In genomic region chr12:76524915-76525314, GRCm38 (mm10) we compare ENCODE assay signal across 20 mouse cellular contexts. TPM values are rescaled to one million over a fixed set of nuclear protein-coding genes. Genes with fewer than 3 reads are reported as not detected.
DNase-seq lines count a peak whose midpoint lies in the region; ATAC-seq and TF ChIP-seq lines count a peak whose summit lies in the region.
"Had no signal": no experiment of that assay in that cellular context is flagged by ENCODE, and none has a peak within 500 bp of the region (broad histone marks: within the 10 kb centered on the region; RNA-seq: fewer than 3 reads in every experiment).

No protein-coding gene starts in this region.

- H3K4me3 ChIP-seq in lung, embryonic 14.5 days (ENCODE audit: low read depth, low read length): no peak overlapping the region
- no peak overlapping the region for H3K4me3 ChIP-seq in lung, adult 2 months (replicated peaks; ENCODE audit: extremely low read depth, low read depth, low read length)
- no peak overlapping the region for H3K4me3 ChIP-seq in lung, embryonic 15.5 days
- no peak overlapping the region for H3K4me3 ChIP-seq in lung, embryonic 16.5 days (ENCODE audit: low read length)

- no peak overlapping the region for H3K9ac ChIP-seq in lung, embryonic 14.5 days
- no peak overlapping the region for H3K9ac ChIP-seq in lung, embryonic 15.5 days
- H3K9ac ChIP-seq in lung, embryonic 16.5 days (ENCODE audit: low read length): no peak overlapping the region

- ATAC-seq in lung, embryonic 14.5 days (ENCODE audit: insufficient read depth): peak; percentile 57
- peak; percentile 41; the same call in 1 of the 2 replicates for ATAC-seq in lung, embryonic 15.5 days (ENCODE audit: borderline replicate concordance, extremely low read depth, low FRiP score, low TSS enrichment)
- ATAC-seq in lung, embryonic 16.5 days (ENCODE audit: low read depth): peak; percentile 52
- ATAC-seq: activated CD4-positive, CD25-positive, alpha-beta regulatory T cell, adult 4 months; CD4-positive, CD25-positive, alpha-beta regulatory T cell, adult 4 months; Patski had no signal

- H3K4me2 ChIP-seq in lung, embryonic 14.5 days: no peak overlapping the region
- H3K4me2 ChIP-seq in lung, embryonic 15.5 days: no peak overlapping the region
- no peak overlapping the region for H3K4me2 ChIP-seq in lung, embryonic 16.5 days (ENCODE audit: low read depth, low read length)

- WGBS in lung, embryonic 14.5 days: 57% methylated on average over 3 of the region's 3 CpGs
- 67% methylated on average over 3 of the region's 3 CpGs for WGBS in lung, adult 2 months
- 65% methylated on average over 3 of the region's 3 CpGs for WGBS in lung, embryonic 15.5 days
- 76% methylated on average over 3 of the region's 3 CpGs for WGBS in lung, embryonic 16.5 days

- no peaks in the 10 kb centered on the region for H3K36me3 ChIP-seq in lung, embryonic 14.5 days (ENCODE audit: insufficient read depth)
- H3K36me3 ChIP-seq in lung, embryonic 15.5 days: no peaks in the 10 kb centered on the region
- no peaks in the 10 kb centered on the region for H3K36me3 ChIP-seq in lung, embryonic 16.5 days (ENCODE audit: control insufficient read depth, insufficient read depth, low read length)
- H3K36me3 ChIP-seq: G1E had no signal

- no peaks in the 10 kb centered on the region for H3K27me3 ChIP-seq in lung, embryonic 14.5 days (ENCODE audit: insufficient read depth, low read length)
- peaks cover 12% of the 10 kb centered on the region; the same call in 1 of the 2 replicates for H3K27me3 ChIP-seq in lung, embryonic 15.5 days
- H3K27me3 ChIP-seq in lung, embryonic 16.5 days (ENCODE audit: control insufficient read depth, insufficient read depth, low read depth, low read length): peaks cover 9% of the 10 kb centered on the region
- H3K27me3 ChIP-seq: Patski had no signal

- no peak for TF ChIP-seq CTCF in lung, embryonic 14.5 days (IDR thresholded peaks at IDR 0.05; ENCODE audit: low read depth)
- no peak for TF ChIP-seq CTCF in lung, adult 2 months (IDR thresholded peaks at IDR 0.05; ENCODE audit: insufficient read depth, low read length)

- H3K9me3 ChIP-seq in lung, embryonic 14.5 days (ENCODE audit: low read depth, low read length): no peaks in the 10 kb centered on the region
- no peaks in the 10 kb centered on the region for H3K9me3 ChIP-seq in lung, embryonic 15.5 days
- H3K9me3 ChIP-seq in lung, embryonic 16.5 days (ENCODE audit: control insufficient read depth, low read length): no peaks in the 10 kb centered on the region
- H3K9me3 ChIP-seq: G1E had no signal

- TF ChIP-seq POLR2A in lung, adult 2 months (IDR thresholded peaks at IDR 0.05; ENCODE audit: borderline replicate concordance, extremely low read depth, low read depth, low read length): no peak

- peaks cover 15% of the 10 kb centered on the region for H3K4me1 ChIP-seq in lung, embryonic 14.5 days (ENCODE audit: insufficient read depth)
- no peaks in the 10 kb centered on the region; the same call in 1 of the 2 replicates for H3K4me1 ChIP-seq in lung, adult 2 months (ENCODE audit: control insufficient read depth, insufficient read depth, low read length)
- H3K4me1 ChIP-seq in lung, embryonic 15.5 days: peaks cover 28% of the 10 kb centered on the region
- peaks cover 27% of the 10 kb centered on the region for H3K4me1 ChIP-seq in lung, embryonic 16.5 days (replicated peaks; ENCODE audit: control insufficient read depth, insufficient read depth, low read length)

- DNase-seq in lung, embryonic 14.5 days: peak; percentile 54
- no peak for DNase-seq in lung, adult 2 months
- DNase-seq in lung, adult 18-20 months: no peak
- DNase-seq in lung, postnatal 25 days (ENCODE audit: low spot score): no peak
- DNase-seq: adrenal gland, adult 2 months; adrenal gland, adult 8-10 months; adrenal gland, postnatal 10 days; adrenal gland, postnatal 14 days; adrenal gland, postnatal 25 days; adrenal gland, postnatal 36 days; B cell, adult 2 months; cerebellum, adult 11 months; cerebellum, adult 11-12 months; cerebellum, adult 18-20 months had no signal

- H3K27ac ChIP-seq in lung, embryonic 14.5 days (ENCODE audit: low read depth): no peak overlapping the region; the same call in 1 of the 2 replicates
- H3K27ac ChIP-seq in lung, embryonic 15.5 days: no peak overlapping the region
- H3K27ac ChIP-seq in lung, embryonic 16.5 days (ENCODE audit: low read length): no peak overlapping the region

RNA-seq across cellular contexts. Expression of gene Plekhg3, which starts 5.8 kb away (rescaled TPM):
- polyA plus RNA-seq in lung, embryonic 14.5 days (2014; fragmentation: Nextera tagmentation; extraction: Ambion mirVana): 9.0 and 9.7 TPM in 2 replicates
- 19.5 and 20.4 TPM in 2 replicates for polyA plus RNA-seq in lung, adult 2 months (2012; rRNA removed)
- polyA plus RNA-seq in lung, embryonic 15.5 days (2015; fragmentation: Nextera tagmentation; extraction: Ambion mirVana): 6.9 and 7.2 TPM in 2 replicates
- 6.3 and 7.5 TPM in 2 replicates for polyA plus RNA-seq in lung, embryonic 16.5 days (2015; fragmentation: Nextera tagmentation; extraction: Ambion mirVana)
